Mouse (Mus musculus): ENCODE measurements around the gene Zfp1.

The Zfp1 gene

DNA sequence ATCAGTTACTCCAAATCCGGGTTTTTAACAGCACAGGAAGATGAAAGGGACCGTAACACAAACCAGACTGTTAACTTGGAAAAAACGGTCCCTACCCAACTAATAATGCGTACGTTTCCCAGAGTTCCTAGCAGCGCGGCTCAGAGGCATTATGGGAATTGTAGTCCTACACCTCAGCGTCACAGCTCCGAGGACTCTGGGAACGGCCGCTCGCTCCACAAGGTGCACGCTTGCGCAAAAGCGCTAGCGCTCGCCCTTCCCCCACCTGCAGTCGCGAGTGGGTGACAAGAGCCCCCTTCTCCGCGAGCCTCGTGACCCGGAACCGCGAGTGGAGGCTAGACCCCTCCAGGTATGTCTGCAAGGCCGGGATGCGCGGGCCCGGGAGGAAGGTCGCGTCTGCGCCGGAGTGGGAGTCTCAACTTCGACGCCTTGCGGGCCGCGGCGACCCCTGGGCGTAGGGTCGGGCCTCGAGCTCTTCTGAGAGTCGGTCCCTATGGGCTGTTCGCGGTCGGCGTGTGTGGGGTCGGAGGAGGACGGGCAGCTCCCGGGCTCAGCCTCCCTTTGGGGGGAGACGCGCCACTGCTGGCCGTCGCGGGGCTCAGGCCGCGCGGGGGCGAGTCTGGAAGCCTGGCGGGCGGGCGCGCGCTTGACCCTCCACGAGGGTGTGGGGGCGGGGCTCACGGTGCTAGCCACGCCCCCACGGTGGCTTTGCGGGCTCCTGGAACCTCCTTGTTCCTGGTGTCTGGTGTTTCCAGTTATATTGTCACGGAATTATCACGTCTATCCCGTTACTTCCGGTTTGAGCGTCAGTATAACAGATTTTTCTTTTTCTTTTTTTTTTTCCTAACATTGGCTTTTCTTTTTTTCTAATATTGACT lies at the start of gene Zfp1:
Gene Zfp1, plus strand, starts transcription at position 138 of the 878 bp plus-strand sequence.
- peak; percentile 93 for DNase-seq

DNA sequence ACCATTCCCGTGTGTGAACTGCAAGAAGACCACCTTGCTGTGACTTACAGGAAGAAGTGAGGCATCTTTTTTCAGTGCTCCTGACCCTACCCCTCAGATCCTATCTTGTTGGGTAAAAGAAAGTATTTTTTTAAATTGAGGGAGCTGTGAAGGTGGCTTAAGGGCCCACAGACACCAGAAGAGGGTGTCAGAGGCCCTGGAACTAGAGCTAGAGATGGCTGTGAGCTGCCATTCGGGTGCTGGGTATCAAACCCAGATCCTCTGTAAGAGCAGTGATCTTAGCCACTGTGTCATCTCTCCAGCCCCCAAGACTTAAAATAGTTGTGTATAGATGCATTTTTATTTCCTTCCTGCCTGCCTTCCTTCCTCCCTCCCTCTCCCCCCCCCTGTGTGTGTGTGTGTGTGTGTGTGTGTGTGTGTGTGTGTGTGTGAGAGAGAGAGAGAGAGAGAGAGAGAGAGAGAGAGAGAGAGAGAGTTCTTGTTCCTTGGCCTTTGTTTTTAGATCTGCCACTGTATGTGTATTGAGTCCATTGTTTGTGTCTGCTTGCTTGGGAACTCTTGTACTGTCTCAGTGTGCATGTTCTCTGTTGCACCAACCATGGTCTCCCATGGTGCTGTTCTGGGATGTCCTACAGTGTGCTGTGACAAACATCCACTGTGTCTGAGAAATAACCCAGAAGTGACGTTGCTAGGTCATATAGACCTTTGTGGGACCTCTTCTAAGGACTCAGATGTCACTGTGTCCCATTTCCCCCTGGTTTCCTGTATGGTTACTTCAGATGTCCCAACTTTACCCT lies 49.0 kb upstream of the Zfp1 start:
- DNase-seq: no peak

DNA sequence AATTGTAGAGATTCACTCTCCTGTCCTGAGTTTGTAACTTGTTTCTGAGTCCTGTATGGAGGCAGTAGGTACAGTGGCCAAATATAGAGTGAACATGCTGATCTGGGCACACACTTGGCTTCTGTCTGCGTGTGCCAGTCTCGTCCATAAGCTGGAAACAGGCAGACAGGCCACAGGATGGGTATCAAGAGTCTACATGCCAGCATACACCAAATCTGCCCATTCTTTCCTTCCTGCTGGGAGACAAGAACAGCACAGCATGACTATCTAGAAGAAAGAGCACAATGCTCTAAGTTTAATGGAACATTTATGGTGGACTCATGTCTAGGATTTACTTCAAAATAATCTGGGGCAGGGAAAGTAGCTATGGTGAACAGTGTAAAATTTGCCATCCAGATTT lies 48.2 kb upstream of the Zfp1 start:
- DNase-seq: no peak

DNA sequence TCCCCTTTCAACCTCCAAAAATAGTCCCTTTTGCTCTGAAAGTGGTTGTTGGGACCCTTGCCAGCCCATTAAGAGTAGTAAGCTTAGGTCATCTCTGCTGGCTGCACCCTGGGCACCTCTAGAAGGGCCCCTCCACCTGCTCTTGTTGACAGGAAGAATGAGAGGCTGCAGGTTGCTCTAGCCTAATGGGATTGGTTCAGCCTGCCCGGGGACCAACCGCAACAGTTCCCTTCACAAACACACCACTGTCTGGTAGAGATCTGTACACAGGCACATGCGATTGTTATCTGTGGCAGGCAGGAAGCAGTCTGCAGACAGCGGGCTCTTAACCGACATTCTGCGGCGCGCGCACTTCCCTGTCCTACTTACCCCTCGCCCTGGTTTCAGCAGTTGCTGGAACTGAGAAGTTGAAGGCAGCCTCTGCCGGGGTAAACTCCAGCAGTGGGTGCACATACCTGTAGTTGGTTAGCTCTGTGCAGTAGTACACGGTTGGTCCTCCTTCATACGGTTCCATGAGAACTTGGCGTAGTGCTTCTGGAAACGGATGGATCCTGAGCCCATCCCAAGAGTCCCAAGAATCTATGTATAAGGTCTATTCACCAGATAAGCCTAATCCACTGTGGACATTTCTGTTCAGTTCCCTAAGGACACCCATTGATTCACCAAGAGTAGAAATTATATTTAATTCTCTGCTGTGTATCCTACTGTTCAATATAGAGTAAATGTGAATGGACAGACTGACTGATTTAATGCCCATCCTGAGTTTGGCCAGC lies 47.3 kb upstream of the Zfp1 start:
- DNase-seq: peak; percentile 18 to 21

DNA sequence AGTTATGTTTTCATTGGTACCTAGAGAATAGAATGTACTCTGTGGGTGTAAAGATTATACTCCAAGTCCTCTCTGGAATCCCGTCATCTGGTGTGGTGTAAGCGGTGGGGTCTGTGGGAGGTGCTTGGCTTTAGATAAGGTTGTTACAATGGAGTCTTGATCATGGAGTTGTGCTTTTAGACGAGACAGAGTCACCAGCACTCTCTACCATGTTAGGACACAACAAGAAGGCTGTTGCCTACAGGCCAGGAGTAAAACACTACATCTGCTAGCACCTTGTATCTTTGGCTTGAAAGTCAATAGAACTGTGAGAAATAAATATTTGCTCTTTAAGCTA lies 46.7 kb upstream of the Zfp1 start:
- no peak for DNase-seq

DNA sequence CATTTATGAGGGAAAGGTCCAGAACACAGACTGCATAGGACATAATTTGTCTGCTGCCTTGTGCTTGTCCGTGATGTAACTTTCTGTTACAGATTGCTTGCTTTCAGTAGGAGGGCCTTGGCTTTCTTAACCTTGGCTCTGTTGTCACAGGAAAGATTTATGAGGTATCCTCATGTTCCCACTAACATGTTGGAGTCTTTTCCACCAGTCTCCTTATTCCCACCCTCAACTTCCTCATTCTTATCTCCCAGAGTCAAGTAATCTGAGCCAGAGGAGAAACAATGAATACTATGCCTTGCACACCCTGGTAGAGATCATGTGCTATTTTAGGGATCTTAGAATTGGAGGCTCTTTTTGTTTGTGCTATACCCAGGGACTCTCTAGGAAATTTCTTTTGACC lies 45.9 kb upstream of the Zfp1 start:
- DNase-seq: peak; percentile 18 to 70

DNA sequence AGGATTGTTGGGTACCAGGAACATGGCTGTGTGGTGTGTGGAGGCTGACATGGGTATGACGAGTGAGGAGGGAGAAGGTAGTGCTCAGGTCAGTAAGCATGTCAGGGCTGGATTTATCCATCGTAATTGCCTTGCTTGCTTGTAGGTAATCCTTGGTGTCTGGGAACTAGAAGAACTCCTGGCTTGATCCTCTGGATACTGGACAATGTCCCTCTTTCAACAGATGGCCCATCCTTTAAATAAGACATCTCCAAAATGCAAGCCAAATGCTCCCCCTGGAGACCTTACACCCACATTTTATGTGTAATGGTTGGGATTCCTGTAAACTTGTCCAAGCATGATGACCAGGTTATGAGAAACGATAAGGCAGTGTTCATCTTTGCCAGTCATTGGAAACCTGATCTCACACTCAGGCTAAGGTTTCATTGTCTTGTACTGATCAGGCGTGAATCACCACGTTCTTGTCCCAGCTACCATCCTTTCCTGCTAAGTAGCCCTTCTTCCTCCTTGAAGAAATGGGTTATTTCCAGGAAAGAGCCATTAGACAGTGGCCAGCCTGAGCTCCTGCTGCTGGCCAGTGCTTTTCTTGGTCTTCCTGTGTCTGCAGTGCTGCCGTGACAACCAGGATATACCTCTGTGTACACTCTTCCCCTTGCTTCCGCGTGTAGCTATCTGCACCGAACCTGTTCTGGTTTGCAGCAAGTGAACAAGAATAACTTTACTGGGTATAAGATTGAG lies 43.3 kb upstream of the Zfp1 start:
- no peak for DNase-seq

DNA sequence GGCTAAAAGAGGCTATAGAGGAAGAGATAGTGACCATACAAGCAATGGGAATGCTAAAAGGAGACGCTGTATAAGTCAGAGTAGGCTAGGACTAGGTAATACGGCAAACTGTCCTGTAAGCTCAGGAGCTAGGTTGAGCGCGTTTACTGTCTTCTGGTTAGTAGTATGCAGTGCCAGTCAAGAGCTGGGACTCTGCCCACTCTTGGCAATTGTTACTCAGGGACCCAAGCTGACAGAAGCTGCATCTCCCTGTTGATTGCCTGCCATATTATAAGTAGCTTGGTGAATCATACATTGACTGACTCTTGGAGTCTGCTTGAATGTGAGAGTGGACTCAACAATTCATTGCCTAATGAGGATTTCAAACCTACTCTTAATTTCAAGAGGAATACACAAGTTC lies 41.2 kb upstream of the Zfp1 start:
- DNase-seq: no peak

DNA sequence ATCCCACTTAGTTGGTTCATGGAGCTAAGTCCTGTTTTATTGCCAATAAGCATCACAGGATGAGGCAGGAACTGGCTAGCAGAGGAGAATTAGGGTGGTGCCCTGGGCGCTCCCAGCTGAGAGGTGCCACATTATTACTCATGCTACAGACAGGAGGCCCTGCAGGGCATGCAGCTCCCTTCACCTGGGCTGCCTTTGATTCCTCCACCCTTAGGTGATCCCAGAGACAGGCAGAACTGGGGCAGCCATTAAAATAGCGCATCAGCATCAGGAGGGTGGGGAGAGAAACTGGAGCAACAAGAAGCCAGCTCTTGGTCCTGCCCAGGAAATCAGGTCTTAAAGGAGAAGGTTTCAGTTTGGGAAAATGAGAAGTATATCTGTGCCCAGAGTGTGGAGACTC lies 38.2 kb upstream of the Zfp1 start:
- no peak for DNase-seq

DNA sequence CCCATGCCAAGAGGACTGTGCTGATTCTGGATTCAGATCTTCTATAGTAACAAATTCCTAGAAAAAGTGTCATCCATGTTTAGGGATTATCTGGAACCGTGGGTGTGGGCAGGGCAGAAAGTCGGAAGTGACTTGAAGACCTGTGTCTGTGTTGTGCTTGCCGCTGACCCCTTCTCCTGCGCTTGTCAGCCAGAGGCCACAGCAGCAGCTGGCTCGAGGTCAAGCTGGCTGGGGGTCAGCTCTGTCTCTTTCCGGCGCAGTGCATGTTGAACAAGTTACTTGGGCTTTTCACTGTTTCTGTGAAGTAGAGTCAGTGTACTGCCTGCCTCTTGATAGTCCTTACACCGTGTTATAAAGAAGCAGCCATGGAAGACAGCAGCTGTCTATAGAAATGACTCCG lies 36.2 kb upstream of the Zfp1 start:
- DNase-seq: no peak

DNA sequence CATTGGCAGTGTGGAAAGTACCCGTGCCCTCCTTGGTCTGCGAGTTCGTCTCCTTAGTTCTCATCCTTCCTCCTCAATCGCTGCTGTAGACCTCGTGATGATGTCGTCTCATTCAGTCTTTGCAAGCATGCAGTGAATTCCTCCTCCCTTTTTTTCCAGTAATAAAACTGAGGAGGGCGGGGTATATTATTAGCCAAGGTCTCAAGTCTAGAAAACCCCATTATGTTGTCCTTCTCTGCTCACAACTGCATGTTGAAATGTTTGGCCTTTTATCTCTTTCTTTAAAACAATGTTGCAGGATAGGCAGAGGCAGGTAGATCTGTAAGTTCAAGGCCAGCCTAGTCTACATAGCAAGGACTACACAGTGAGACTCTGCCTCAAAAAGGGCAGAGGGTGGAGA lies 35.8 kb upstream of the Zfp1 start:
- no peak for DNase-seq

DNA sequence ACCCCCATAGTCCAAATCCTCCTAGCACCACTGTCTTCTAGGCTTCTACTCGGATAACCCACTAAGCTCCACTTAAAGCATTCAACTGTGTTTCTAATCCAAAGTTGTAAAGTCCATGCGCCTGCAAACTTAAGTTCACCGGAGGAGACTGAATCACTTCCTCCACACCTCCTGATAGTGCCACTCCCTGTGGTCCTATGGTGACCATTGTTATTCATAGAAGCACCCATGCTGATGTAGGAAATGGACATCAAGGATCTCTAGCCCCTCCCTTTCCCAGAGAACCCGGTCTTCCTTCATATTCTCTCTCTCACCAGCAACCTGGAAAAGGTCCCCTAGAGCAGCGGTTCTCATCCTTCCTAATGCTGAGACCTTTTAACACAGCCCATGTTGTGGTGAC lies 30.0 kb upstream of the Zfp1 start:
- DNase-seq: no peak

DNA sequence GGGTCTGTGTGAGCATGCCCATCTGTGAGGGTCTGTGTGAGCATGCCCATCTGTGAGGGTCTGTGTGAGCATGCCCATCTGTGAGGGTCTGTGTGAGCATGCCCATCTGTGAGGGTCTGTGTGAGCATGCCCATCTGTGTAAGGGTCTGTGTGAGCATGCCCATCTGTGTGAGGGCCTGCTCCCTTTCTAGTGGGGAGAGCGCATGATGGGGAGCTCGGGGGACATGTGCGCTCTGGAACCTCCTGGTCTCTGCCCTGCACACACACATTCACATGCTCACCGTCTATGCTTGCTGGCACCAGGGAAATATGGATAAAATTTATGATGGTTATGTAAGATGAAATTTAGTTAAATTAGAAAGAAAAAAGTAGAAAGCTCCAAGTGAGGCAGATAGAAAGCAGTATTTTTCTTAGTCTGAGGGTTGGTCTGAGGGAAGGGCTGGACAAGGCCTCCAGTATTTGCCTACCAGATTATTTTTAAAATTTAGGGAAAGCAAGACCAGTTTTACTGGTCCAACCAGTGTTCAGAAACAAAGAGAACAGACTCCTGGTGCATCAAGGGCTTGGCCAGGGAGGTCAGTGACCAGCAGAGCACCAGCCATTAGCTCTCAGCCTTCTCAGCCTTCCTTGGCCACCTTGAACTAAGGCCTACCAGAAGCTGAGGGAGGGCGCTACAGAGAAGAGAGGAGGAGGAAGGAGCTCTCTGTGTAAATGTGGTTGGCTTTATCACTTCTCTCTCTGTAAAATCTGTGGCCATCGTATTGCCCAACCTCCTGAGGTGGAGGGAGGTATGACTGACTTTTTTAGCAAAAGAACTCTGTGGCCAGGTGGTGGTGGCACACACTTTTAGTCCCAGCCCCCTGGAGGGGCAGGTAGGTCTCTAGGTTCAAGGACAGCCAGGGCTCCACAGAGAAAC lies 28.2 kb upstream of the Zfp1 start:
- no peak for DNase-seq

DNA sequence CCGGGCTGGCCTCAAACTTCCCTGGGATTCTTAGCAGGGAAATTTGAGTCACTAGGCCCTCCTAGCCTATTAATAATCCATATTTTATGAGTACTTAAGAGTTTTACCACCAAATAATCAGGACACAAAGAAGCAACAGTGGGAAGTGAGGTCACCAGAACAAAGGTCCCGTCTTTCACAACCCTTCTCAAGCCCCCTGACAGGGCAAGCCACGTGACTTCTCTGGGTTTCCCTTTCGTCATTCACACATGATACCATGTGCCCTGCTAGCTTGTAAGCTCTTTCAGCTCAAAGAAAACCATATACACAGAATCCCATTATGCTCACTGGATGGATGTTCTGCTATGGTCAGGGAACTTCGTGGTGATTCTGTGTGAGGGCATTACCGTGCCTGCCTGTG lies 25.4 kb upstream of the Zfp1 start:
- no peak for DNase-seq

DNA sequence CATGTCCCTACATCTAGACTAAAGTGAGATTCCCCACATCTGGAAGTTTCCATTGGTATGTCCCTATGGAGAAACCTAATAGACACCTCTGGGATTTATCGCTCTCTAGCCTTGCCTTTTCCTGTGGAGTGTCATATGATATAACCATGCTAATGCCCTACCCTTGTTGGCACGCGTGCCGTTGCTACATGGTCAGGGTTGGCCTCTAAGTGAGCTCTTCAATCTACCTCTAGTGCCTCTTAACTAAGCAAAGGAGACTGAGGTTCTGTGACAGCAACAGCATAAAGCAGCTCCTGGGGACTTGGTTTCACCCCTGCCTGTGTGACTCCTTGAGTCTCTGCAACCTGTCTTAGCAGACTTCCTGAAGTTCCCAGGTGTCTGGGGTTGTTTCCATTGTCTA lies 24.9 kb upstream of the Zfp1 start:
- DNase-seq: no peak

DNA sequence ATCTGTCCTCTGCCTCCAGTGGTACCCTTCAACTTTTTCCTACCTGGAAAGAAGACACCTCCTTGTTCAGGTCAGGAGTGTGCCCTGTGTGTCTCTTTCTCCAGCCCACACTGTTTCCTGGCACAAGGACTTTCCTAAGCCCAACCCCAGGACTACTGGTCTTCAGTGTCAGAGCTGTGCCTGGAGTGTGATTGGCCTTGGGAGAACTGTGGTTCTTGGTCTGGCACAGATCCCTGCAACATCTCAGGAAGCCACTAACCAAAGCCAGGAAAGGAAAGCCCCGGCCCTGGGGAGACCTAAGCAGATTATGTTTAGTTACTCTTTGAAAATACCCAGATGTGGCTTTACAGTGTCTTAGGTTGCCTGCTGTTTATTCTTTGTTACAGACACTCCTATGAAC lies 23.3 kb upstream of the Zfp1 start:
- DNase-seq: no peak

DNA sequence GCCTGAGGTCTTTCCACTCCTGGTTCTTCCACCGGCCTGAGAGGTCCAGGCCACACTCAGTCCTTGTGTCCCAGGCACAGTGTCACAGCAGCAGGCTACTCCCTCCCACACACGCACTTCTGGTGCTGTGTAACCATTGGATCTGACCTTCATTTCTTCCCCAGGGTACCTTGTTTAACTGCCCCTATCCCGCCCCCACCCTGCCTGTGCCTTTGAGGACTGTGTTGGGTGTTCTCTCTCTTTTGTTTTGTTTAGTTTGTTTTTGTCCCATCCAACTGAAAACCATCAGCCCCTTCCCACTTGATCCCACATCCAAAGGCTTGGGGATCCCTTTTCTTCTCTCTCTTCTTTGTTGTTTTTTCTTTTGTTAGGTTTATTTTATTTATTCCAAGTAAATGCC lies 21.1 kb upstream of the Zfp1 start:
- DNase-seq: no peak

DNA sequence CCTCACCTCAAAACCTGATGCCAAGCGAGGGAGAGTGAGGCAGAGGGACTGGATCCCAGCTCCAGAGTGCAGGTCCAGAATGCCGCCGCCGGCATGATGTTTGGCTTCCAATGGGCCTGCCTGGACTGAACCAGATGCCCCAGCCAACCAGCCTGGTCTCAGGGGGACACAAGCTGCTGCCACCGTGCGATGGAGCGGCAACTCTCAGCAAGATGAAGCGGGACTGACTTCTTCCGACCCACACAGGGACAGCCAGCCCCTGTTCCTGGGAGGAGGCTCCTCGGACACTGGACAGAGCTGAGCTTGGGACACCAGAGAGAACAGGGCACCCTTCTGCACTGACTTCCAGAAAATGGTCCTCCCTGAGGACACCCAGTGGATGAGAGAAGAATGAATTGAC lies 20.6 kb upstream of the Zfp1 start:
- no peak for DNase-seq

DNA sequence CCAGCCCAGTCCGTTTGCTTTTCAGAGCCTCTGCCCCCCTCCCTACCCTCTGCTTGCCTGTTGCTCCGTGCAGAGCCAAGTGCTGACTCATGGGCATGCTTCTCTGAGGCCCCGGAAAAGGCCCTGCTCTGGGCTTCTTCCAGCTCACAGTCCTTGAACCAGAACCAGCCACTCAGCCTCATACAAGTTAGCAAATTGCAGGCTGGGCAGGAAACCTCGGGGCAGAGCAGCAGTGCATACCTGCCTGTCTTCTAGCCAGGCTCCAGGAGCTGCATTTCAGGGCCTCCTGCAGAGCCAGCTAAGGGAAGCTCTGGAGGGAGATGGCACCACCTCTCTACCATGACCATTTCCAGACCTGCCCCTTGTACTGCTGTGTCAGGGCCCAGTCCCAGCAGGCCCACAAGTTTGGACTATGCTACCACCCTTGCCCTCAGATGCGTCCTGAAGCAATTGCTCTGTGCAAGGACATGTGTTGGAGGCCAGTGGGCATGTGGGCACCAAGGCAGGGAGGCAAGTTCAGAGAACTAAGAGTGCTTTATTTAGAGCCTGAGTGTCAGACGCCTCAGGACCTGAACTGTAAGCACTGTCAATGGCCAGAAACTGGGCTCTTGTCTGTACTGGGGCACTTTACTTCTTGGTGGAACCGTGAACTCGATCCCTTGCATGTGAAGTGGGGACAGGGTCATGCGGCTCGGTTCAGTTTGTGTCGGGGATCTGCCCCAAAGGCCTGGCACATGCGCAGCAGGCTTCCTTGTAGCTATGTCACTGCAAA lies 18.9 kb upstream of the Zfp1 start:
- peak; percentile 90 for DNase-seq

DNA sequence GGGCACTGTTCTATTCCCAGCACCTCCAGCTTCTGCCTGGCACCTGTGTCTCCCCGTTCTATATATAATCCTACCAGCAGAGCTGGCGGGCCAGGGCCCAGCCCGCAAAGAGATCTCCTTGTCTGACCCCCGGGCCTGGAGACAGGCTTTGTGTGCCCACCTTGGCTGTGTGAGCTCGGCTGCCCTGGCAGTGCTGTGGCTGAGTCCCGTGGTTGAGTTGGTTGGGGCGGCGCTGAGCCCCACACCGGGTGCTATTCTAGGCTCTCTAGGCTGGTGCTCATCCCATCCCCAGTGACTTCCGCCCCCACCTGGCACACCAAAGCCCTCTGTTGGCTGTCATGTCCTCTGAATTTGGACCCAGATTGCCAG lies 18.4 kb upstream of the Zfp1 start:
- no peak for DNase-seq

Data from kidney, adult 8-10 months (tissue).